Mouse (Mus musculus): ENCODE measurements at regions not wholly inside any gene's neighbourhood (a gene's known extent, or its start where the extent isn't known, plus 50 kb on each side); places are given as distances from the start of the nearest gene placed in this dataset.

DNA sequence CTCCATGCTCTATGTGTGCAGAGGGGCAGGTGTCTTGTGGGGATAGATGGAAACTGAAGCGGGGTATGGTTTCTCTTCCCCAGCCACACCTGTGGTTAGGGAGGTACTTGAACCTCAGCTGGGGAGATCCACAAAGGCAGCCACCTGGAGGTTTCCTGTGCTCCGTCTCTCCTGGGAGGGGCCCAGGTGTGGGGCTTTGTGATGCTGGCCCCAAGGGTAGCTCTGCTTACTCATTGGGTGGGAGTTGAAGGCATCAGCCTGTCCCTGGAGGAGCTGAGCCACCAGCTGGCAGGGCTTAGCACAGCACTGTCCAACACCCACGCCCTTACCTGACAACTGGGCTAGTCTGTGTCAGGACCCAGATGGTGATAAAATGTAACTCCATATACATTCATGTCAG is 81.4 kb downstream of the Lhx2 start:
- Histone ChIP-seq H3K4me1 (peaks cover 29% of the 10 kb centered on the region), H3K4me3 (replicated peaks) (no peak overlapping the region), H3K36me3 (replicated peaks) (no peaks in the 10 kb centered on the region), H3K27ac (no peak overlapping the region), H3K9me3 (no peaks in the 10 kb centered on the region), H3K9ac (no peak overlapping the region), H3K4me2 (no peak overlapping the region), H3K27me3 (no peaks in the 10 kb centered on the region)
- ATAC-seq (ENCODE audit: low FRiP score) = no peak
- WGBS = 71% methylated on average over 3 of the region's 3 CpGs

- Histone ChIP-seq H3K9ac (no peak overlapping the region), H3K4me1 (peaks cover 34% of the 10 kb centered on the region), H3K4me2 (no peak overlapping the region), H3K27ac (no peak overlapping the region), H3K9me3 (no peaks in the 10 kb centered on the region), H3K27me3 (no peaks in the 10 kb centered on the region), H3K36me3 (replicated peaks) (no peaks in the 10 kb centered on the region), H3K4me3 (replicated peaks) (no peak overlapping the region)
- no peak for ATAC-seq (ENCODE audit: low FRiP score)
- WGBS = 79% methylated on average over 3 of the region's 3 CpGs
These were observed 83.3 kb downstream of the Lhx2 start for GRCm38 (mm10) chr2:38422406-38422805.

GRCm38 (mm10) chr2:38423886-38424277 is 84.8 kb downstream of the Lhx2 start:
- Histone ChIP-seq H3K27me3 (no peaks in the 10 kb centered on the region), H3K9me3 (no peaks in the 10 kb centered on the region), H3K27ac (peak overlapping the region; percentile 96), H3K4me3 (replicated peaks) (peak overlapping the region; percentile 17; the same call in 1 of the 2 replicates), H3K9ac (peak overlapping the region; percentile 39; the same call in 1 of the 2 replicates), H3K4me2 (peak overlapping the region; percentile 45), H3K4me1 (peaks cover 34% of the 10 kb centered on the region), H3K36me3 (replicated peaks) (no peaks in the 10 kb centered on the region)
- ATAC-seq (ENCODE audit: low FRiP score) = peak; percentile 45
- WGBS = 5% methylated on average over 7 of the region's 7 CpGs

- Histone ChIP-seq H3K27ac (peak overlapping the region; percentile 96), H3K9ac (peak overlapping the region; percentile 39), H3K27me3 (no peaks in the 10 kb centered on the region), H3K4me3 (replicated peaks) (peak overlapping the region; percentile 17), H3K4me1 (peaks cover 34% of the 10 kb centered on the region), H3K4me2 (peak overlapping the region; percentile 45), H3K36me3 (replicated peaks) (no peaks in the 10 kb centered on the region), H3K9me3 (no peaks in the 10 kb centered on the region)
- ATAC-seq (ENCODE audit: low FRiP score) = peak; percentile 94
- 1% methylated on average over 21 of the region's 22 CpGs for WGBS
These were observed 85.3 kb downstream of the Lhx2 start for GRCm38 (mm10) chr2:38424278-38424931.

DNA sequence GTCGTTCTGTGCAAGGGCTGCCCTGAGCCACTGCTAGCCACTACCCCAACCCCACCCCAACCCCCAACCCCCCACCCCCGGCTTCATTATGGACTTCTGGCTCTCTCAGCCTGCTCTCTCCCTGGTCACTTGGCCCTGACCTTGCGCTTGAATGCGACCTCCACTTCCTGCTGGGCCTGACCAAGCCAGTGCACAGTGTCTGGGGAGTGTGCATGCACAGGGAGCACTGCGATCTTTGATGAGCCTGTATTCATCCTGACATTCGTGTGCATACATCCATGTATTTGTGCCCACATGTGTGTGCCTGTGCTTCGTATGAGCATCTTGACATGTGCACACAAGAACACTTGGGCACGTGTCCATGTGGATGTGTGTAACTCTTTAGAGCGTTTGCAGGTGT is 85.9 kb downstream of the Lhx2 start:
- peaks cover 34% of the 10 kb centered on the region for H3K4me1 ChIP-seq
- ATAC-seq (ENCODE audit: low FRiP score) = peak; percentile 34
- no peaks in the 10 kb centered on the region for H3K9me3 ChIP-seq
- H3K36me3 ChIP-seq (replicated peaks) = no peaks in the 10 kb centered on the region
- H3K27me3 ChIP-seq = no peaks in the 10 kb centered on the region
- peak overlapping the region; percentile 45 for H3K4me2 ChIP-seq
- H3K9ac ChIP-seq = peak overlapping the region; percentile 39
- WGBS = 7% methylated on average over 9 of the region's 9 CpGs
- peak overlapping the region; percentile 17 for H3K4me3 ChIP-seq (replicated peaks)
- H3K27ac ChIP-seq = peak overlapping the region; percentile 96

DNA sequence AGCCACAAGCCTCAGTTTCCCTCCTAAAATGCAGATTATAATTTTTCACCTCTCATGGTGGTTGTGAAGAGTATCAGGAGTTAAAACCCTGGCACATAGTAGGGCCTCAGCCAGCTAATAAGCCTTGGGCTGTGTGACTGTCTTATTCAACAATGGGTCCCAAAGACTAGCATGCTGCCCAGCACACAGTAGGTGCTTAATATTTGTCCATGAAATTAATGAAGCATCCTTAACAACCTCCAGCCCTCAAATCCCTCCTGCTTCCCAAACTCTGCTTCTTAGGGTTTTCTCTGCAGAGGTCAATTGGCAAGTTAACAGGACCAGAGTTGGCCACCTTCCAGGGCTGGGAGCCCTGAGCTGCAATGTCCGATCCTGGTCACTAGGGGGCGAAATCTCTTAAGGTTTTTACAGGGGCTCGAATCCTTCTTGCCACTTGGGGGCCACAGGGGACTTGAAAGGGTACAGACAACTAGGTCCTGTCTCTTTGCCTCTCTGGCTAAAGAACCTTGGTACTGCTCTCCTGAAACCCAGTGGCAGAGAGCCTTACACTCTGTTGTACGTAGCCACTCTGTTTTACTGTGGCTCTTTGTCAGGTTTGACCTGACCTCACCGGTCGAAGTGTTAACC is 81.6 kb upstream of the Nek6 start:
- ATAC-seq (ENCODE audit: low FRiP score) = peak; percentile 7; the same call in 1 of the 2 replicates

DNA sequence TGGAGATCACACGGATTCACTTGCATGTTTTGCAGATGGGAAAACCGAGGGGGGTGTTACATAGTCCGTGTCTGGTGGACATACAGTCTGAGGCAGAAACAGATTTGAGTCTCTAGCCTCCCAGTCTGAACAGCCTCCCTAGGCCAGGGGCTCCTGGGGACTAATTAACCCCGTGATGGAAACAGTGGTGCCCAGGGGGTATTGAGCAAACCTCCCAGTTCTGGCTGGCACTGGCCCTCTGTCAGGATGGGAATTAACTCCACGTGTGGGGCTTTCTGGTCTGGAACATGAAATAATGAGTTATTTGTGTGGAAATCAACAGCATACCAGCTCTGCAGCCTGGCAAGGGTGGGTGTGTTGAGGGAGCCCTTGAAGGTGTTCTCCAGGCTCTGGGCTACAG is 79.9 kb upstream of the Nek6 start:
- 61% methylated on average over 5 of the region's 5 CpGs for WGBS
- Histone ChIP-seq H3K36me3 (replicated peaks) (no peaks in the 10 kb centered on the region), H3K27me3 (no peaks in the 10 kb centered on the region), H3K27ac (no peak overlapping the region), H3K4me1 (0 out of 2 replicates have a peak, but pooled peaks cover 3% of the 10 kb centered on the region), H3K4me3 (replicated peaks) (no peak overlapping the region), H3K9me3 (no peaks in the 10 kb centered on the region), H3K9ac (no peak overlapping the region), H3K4me2 (no peak overlapping the region)
- no peak for ATAC-seq (ENCODE audit: low FRiP score)

More for the DNA sequence above, 81.6 kb upstream of the Nek6 start:
- Histone ChIP-seq H3K4me3 (replicated peaks) (no peak overlapping the region), H3K27me3 (no peaks in the 10 kb centered on the region), H3K9ac (no peak overlapping the region), H3K27ac (no peak overlapping the region), H3K36me3 (replicated peaks) (no peaks in the 10 kb centered on the region), H3K4me2 (no peak overlapping the region), H3K9me3 (no peaks in the 10 kb centered on the region), H3K4me1 (peaks cover 14% of the 10 kb centered on the region)
- 40% methylated on average over 6 of the region's 6 CpGs for WGBS

DNA sequence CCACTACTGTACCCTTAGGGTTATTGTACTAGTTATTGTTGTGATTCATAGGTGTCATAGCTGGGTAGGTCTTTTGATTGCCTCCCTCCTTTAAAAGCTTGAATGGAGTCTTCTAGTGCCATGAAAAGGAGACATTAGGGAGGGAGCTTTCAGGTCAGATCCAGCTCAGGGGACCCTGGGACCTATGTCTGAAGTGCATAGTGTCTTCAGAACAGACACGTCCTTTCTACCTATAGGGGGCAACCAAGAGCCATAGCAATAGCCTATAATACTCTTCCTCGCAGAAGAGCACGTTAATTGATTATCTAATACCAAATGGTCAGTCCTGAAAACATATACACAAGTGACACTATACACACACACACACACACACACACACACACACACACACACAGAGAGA is 77.7 kb upstream of the Nek6 start:
- Histone ChIP-seq H3K27me3 (no peaks in the 10 kb centered on the region), H3K4me2 (no peak overlapping the region), H3K9me3 (no peaks in the 10 kb centered on the region), H3K27ac (no peak overlapping the region), H3K4me1 (0 out of 2 replicates have a peak, but pooled peaks cover 3% of the 10 kb centered on the region), H3K36me3 (replicated peaks) (no peaks in the 10 kb centered on the region), H3K4me3 (replicated peaks) (no peak overlapping the region), H3K9ac (no peak overlapping the region)
- no peak for ATAC-seq (ENCODE audit: low FRiP score)
- 13% methylated on average over 3 of the region's 3 CpGs for WGBS

DNA sequence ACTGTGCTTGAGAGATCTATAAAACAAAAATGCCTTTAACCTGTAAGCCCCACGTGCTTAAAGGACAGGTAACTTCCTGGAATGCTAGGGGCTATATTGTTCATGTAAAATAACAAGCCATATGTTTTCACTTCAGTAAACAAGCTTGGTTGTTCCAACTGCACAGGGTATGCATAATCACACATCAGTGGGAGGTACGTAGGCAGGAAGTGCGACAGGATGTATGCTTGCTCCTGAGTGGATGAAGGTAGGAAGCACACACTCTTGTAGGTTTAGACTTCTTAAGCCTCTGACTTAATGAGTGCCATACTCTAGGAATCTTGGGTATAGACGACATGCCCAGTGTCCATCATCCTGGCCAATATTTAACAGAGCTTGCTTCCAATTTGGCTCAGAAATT is 74.7 kb upstream of the Nek6 start:
- Histone ChIP-seq H3K9ac (no peak overlapping the region), H3K27me3 (no peaks in the 10 kb centered on the region), H3K36me3 (replicated peaks) (no peaks in the 10 kb centered on the region), H3K4me1 (no peaks in the 10 kb centered on the region), H3K27ac (no peak overlapping the region), H3K4me3 (replicated peaks) (no peak overlapping the region), H3K9me3 (no peaks in the 10 kb centered on the region), H3K4me2 (no peak overlapping the region)
- no peak for ATAC-seq (ENCODE audit: low FRiP score)
- WGBS = 84% methylated on average over 4 of the region's 4 CpGs

GRCm38 (mm10) chr2:38439191-38439590 is 72.3 kb upstream of the Nek6 start:
- ATAC-seq (ENCODE audit: low FRiP score) = no peak
- 90% methylated on average over 6 of the region's 6 CpGs for WGBS
- H3K36me3 ChIP-seq (replicated peaks) = no peaks in the 10 kb centered on the region
- H3K4me1 ChIP-seq = no peaks in the 10 kb centered on the region
- no peak overlapping the region for H3K9ac ChIP-seq
- no peak overlapping the region for H3K27ac ChIP-seq
- H3K4me3 ChIP-seq (replicated peaks) = no peak overlapping the region
- no peaks in the 10 kb centered on the region for H3K9me3 ChIP-seq
- no peaks in the 10 kb centered on the region for H3K27me3 ChIP-seq
- no peak overlapping the region for H3K4me2 ChIP-seq

GRCm38 (mm10) chr2:38439973-38440372 is 71.5 kb upstream of the Nek6 start:
- H3K27ac ChIP-seq = no peak overlapping the region
- no peak for ATAC-seq (ENCODE audit: low FRiP score)
- no peaks in the 10 kb centered on the region for H3K27me3 ChIP-seq
- H3K9ac ChIP-seq = no peak overlapping the region
- WGBS = 73% methylated on average over 5 of the region's 5 CpGs
- no peaks in the 10 kb centered on the region for H3K9me3 ChIP-seq
- H3K4me1 ChIP-seq = no peaks in the 10 kb centered on the region
- no peak overlapping the region for H3K4me2 ChIP-seq
- no peaks in the 10 kb centered on the region for H3K36me3 ChIP-seq (replicated peaks)
- H3K4me3 ChIP-seq (replicated peaks) = no peak overlapping the region

- no peak overlapping the region for H3K4me2 ChIP-seq
- no peaks in the 10 kb centered on the region for H3K27me3 ChIP-seq
- no peak for ATAC-seq (ENCODE audit: low FRiP score)
- WGBS = 93% methylated on average over 6 of the region's 6 CpGs
- H3K9ac ChIP-seq = no peak overlapping the region
- H3K4me1 ChIP-seq = no peaks in the 10 kb centered on the region; the same call in 1 of the 2 replicates
- no peak overlapping the region for H3K27ac ChIP-seq
- H3K36me3 ChIP-seq (replicated peaks) = no peaks in the 10 kb centered on the region
- no peaks in the 10 kb centered on the region for H3K9me3 ChIP-seq
- no peak overlapping the region for H3K4me3 ChIP-seq (replicated peaks)
These were observed 62.4 kb upstream of the Nek6 start for GRCm38 (mm10) chr2:38449092-38449491.

DNA sequence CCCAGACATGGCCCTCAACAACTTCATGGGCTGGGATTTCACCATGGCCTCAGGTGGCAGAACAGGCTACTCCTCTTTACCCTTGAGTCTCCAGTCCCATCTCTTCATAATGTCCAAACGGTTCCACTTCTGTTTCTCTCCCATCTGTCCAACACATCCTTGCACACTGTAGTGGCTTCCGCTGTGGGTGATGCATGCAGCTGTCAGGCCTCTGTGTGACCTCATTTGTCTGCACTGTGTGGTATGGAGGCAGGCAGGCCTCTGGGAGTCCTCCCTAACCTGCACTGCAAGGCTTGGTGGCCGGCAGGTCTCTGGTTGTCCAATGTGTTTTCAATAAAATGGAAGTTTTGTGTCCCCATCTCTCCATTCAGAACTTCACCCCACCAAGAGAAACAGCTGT is 54.9 kb upstream of the Nek6 start:
- WGBS = 84% methylated on average over 3 of the region's 3 CpGs

More for the DNA sequence above, 54.9 kb upstream of the Nek6 start:
- H3K9me3 ChIP-seq = no peaks in the 10 kb centered on the region
- no peaks in the 10 kb centered on the region for H3K27me3 ChIP-seq
- no peak for ATAC-seq (ENCODE audit: low FRiP score)
- H3K36me3 ChIP-seq (replicated peaks) = no peaks in the 10 kb centered on the region
- H3K4me1 ChIP-seq = peaks cover 9% of the 10 kb centered on the region
- no peak overlapping the region for H3K4me3 ChIP-seq (replicated peaks)
- no peak overlapping the region for H3K4me2 ChIP-seq
- H3K9ac ChIP-seq = no peak overlapping the region
- no peak overlapping the region for H3K27ac ChIP-seq

All from forebrain, embryonic 12.5 days (tissue).